Mouse (Mus musculus): ENCODE measurements at regions not wholly inside any gene's neighbourhood (a gene's known extent, or its start where the extent isn't known, plus 50 kb on each side); places are given as distances from the start of the nearest gene placed in this dataset.

DNA sequence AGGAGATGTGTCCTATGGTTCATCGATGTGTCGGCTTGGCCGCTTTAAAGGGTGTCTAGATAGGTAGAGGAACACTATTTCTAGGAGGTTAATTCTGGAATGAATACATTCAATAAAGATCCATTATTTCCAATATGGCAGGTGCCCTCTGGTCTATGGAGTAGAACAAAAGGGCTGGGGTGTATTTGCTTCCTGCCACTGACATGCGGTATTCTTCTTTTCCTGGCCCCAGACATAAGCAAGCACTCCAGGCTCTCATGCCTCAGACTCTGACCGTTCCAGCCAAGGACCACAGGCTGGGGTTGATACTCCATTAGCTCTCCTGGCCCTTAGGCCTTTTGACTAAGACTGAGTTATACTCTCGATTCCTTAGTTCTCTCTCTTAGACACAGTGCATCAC lies 323.0 kb downstream of the Etnk1 start:
- Histone ChIP-seq H3K27me3 (replicated peaks; ENCODE audit: control insufficient read depth, insufficient read depth, low read length) (no peaks in the 10 kb centered on the region), H3K27ac (replicated peaks; ENCODE audit: low read depth, low read length) (no peak overlapping the region), H3K4me1 (ENCODE audit: control insufficient read depth, insufficient read depth, low read length) (no peaks in the 10 kb centered on the region; the same call in 1 of the 2 replicates), H3K9ac (ENCODE audit: low read depth, low read length) (no peak overlapping the region), H3K4me2 (ENCODE audit: low read depth, low read length) (no peak overlapping the region), H3K36me3 (ENCODE audit: control insufficient read depth, insufficient read depth, low read length) (no peaks in the 10 kb centered on the region), H3K9me3 (ENCODE audit: control insufficient read depth, low read length) (no peaks in the 10 kb centered on the region), H3K4me3 (ENCODE audit: low read depth, low read length) (no peak overlapping the region)
- 95% methylated on average over 6 of the region's 6 CpGs for WGBS
- no peak for DNase-seq (ENCODE audit: low spot score)
- ATAC-seq (ENCODE audit: low read depth), result no peak

DNA sequence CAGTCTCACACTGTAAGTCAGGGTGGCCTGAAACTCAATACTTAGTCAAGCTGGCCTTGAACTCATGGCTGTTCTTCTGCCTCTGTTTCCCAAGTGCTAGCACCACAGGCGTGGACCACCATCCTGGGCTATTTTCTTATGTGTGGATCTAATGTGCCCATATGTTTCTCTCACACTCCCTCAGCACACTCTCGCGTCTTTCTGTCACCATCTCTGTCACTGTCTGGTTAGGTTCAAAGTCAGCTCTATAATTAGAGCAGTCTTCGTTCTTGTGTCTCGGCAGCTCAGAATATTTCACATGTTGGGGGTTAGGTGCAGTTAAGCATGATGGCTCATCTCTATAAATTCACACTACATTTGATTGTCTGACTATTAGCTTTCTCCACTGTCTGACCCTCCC lies 324.4 kb downstream of the Etnk1 start:
- H3K36me3 ChIP-seq (ENCODE audit: control insufficient read depth, insufficient read depth, low read length), result no peaks in the 10 kb centered on the region
- no peaks in the 10 kb centered on the region for H3K27me3 ChIP-seq (replicated peaks; ENCODE audit: control insufficient read depth, insufficient read depth, low read length)
- 90% methylated on average over 5 of the region's 5 CpGs for WGBS
- H3K4me2 ChIP-seq (ENCODE audit: low read depth, low read length), result no peak overlapping the region
- no peak overlapping the region for H3K4me3 ChIP-seq (ENCODE audit: low read depth, low read length)
- no peaks in the 10 kb centered on the region for H3K9me3 ChIP-seq (ENCODE audit: control insufficient read depth, low read length)
- no peak overlapping the region for H3K27ac ChIP-seq (replicated peaks; ENCODE audit: low read depth, low read length)
- H3K4me1 ChIP-seq (ENCODE audit: control insufficient read depth, insufficient read depth, low read length), result no peaks in the 10 kb centered on the region; the same call in 1 of the 2 replicates
- no peak for ATAC-seq (ENCODE audit: low read depth)
- DNase-seq (ENCODE audit: low spot score), result no peak
- no peak overlapping the region for H3K9ac ChIP-seq (ENCODE audit: low read depth, low read length)

DNA sequence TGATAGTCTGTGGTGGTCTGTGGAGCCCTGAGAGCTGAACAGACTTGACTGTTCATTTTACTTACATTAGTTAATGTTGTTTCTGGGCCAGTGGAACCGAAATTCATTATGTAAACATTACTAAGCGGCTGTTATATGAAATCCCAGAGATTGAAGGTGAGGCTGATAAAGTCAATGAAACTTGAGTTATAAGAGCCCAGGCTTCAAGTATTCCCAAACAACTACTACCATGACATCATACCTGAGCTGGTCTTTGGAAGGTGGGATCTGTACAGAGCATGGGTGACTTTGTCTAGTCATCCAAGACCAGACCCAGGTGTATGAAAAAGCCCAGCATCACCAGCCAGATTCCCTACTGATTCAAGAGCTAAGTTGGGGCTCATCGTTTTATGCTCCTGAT lies 326.5 kb downstream of the Etnk1 start:
- H3K27ac ChIP-seq (replicated peaks; ENCODE audit: low read depth, low read length), result no peak overlapping the region
- 84% methylated on average over 3 of the region's 3 CpGs for WGBS
- H3K27me3 ChIP-seq (replicated peaks; ENCODE audit: control insufficient read depth, insufficient read depth, low read length), result peaks cover 15% of the 10 kb centered on the region
- no peaks in the 10 kb centered on the region for H3K36me3 ChIP-seq (ENCODE audit: control insufficient read depth, insufficient read depth, low read length)
- no peak overlapping the region for H3K4me2 ChIP-seq (ENCODE audit: low read depth, low read length)
- DNase-seq (ENCODE audit: low spot score), result no peak
- no peaks in the 10 kb centered on the region; the same call in 1 of the 2 replicates for H3K4me1 ChIP-seq (ENCODE audit: control insufficient read depth, insufficient read depth, low read length)
- no peak for ATAC-seq (ENCODE audit: low read depth)
- H3K4me3 ChIP-seq (ENCODE audit: low read depth, low read length), result no peak overlapping the region
- H3K9me3 ChIP-seq (ENCODE audit: control insufficient read depth, low read length), result no peaks in the 10 kb centered on the region
- no peak overlapping the region for H3K9ac ChIP-seq (ENCODE audit: low read depth, low read length)

DNA sequence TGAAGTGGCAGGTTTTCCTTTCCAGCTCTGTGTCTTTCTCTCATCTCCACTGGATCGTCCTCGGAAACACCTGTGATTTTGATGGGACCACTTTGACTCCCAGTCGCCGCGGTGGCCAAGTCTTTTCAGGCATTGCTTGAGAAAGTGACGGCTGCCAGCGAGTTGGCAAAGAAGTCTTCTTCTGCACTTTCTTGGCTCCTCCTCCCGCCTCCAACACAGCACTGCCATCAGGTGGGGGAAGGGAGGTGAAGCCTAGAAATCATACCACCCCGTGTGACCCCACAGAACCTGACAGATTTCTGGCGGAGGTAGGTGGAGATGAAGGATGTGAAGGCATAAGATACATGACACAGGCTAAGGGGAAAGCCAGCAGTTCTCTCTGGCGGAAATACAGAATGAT lies 327.3 kb downstream of the Etnk1 start:
- Histone ChIP-seq H3K36me3 (ENCODE audit: control insufficient read depth, insufficient read depth, low read length) (no peaks in the 10 kb centered on the region), H3K27ac (replicated peaks; ENCODE audit: low read depth, low read length) (no peak overlapping the region), H3K4me2 (ENCODE audit: low read depth, low read length) (no peak overlapping the region), H3K9ac (ENCODE audit: low read depth, low read length) (no peak overlapping the region), H3K4me3 (ENCODE audit: low read depth, low read length) (no peak overlapping the region), H3K27me3 (replicated peaks; ENCODE audit: control insufficient read depth, insufficient read depth, low read length) (peaks cover 17% of the 10 kb centered on the region), H3K4me1 (ENCODE audit: control insufficient read depth, insufficient read depth, low read length) (no peaks in the 10 kb centered on the region; the same call in 1 of the 2 replicates), H3K9me3 (ENCODE audit: control insufficient read depth, low read length) (no peaks in the 10 kb centered on the region)
- 85% methylated on average over 11 of the region's 11 CpGs for WGBS
- ATAC-seq (ENCODE audit: low read depth), result no peak
- no peak for DNase-seq (ENCODE audit: low spot score)

DNA sequence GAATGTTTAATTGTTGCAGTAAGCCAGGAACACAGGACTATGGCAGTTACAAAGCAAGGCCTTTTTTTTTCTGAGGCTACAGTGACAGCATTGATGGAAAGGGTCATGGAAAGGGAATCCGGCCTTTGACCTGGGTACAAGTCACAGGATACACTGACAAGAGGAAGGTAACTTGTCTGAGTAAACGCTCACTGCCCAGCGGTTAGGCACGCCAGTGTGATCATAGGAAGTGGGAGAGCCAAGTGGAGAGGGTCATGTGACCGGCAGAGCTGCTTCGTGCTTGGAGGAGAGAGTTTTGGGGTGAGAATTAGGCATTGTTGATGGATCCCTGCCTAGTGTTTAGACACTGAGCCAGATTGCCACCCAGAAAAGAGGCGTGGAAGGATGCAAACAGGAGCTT lies 327.9 kb downstream of the Etnk1 start:
- Histone ChIP-seq H3K36me3 (ENCODE audit: control insufficient read depth, insufficient read depth, low read length) (no peaks in the 10 kb centered on the region), H3K4me3 (ENCODE audit: low read depth, low read length) (no peak overlapping the region), H3K27me3 (replicated peaks; ENCODE audit: control insufficient read depth, insufficient read depth, low read length) (peaks cover 17% of the 10 kb centered on the region), H3K4me2 (ENCODE audit: low read depth, low read length) (no peak overlapping the region), H3K27ac (replicated peaks; ENCODE audit: low read depth, low read length) (no peak overlapping the region), H3K4me1 (ENCODE audit: control insufficient read depth, insufficient read depth, low read length) (peaks cover 3% of the 10 kb centered on the region; the same call in 1 of the 2 replicates), H3K9me3 (ENCODE audit: control insufficient read depth, low read length) (no peaks in the 10 kb centered on the region), H3K9ac (ENCODE audit: low read depth, low read length) (no peak overlapping the region)
- DNase-seq (ENCODE audit: low spot score) (no peak), ATAC-seq (ENCODE audit: low read depth) (no peak)
- WGBS, result 47% methylated on average over 7 of the region's 7 CpGs

DNA sequence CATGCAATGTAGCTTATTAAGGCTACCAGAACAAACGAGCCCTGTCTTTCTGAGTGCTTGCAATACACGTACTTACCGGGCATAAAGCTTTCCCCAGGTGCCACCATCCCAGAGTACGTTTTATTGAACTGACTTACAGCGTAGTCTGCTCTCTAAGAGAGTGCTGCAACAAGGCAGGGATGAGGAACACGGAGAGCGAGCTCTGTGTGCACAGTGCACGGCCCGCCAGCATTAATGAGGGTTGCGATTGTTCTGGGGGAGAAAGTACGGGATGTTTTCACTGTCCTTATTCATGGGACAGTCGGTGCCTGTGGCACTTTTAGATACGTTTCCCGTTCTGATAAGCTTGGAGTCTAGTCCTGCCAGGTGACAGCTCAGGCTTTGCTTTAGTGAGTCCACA lies 331.7 kb downstream of the Etnk1 start:
- H3K9me3 ChIP-seq (ENCODE audit: control insufficient read depth, low read length), result peaks cover 4% of the 10 kb centered on the region; the same call in 1 of the 2 replicates
- peaks cover 17% of the 10 kb centered on the region for H3K27me3 ChIP-seq (replicated peaks; ENCODE audit: control insufficient read depth, insufficient read depth, low read length)
- H3K36me3 ChIP-seq (ENCODE audit: control insufficient read depth, insufficient read depth, low read length), result no peaks in the 10 kb centered on the region
- DNase-seq (ENCODE audit: low spot score) (no peak), ATAC-seq (ENCODE audit: low read depth) (no peak)
- H3K27ac ChIP-seq (replicated peaks; ENCODE audit: low read depth, low read length), result no peak overlapping the region
- no peak overlapping the region for H3K4me3 ChIP-seq (ENCODE audit: low read depth, low read length)
- peak overlapping the region; percentile 5; the same call in 1 of the 2 replicates for H3K4me2 ChIP-seq (ENCODE audit: low read depth, low read length)
- peaks cover 8% of the 10 kb centered on the region; the same call in 1 of the 2 replicates for H3K4me1 ChIP-seq (ENCODE audit: control insufficient read depth, insufficient read depth, low read length)
- 52% methylated on average over 14 of the region's 14 CpGs for WGBS
- no peak overlapping the region for H3K9ac ChIP-seq (ENCODE audit: low read depth, low read length)

DNA sequence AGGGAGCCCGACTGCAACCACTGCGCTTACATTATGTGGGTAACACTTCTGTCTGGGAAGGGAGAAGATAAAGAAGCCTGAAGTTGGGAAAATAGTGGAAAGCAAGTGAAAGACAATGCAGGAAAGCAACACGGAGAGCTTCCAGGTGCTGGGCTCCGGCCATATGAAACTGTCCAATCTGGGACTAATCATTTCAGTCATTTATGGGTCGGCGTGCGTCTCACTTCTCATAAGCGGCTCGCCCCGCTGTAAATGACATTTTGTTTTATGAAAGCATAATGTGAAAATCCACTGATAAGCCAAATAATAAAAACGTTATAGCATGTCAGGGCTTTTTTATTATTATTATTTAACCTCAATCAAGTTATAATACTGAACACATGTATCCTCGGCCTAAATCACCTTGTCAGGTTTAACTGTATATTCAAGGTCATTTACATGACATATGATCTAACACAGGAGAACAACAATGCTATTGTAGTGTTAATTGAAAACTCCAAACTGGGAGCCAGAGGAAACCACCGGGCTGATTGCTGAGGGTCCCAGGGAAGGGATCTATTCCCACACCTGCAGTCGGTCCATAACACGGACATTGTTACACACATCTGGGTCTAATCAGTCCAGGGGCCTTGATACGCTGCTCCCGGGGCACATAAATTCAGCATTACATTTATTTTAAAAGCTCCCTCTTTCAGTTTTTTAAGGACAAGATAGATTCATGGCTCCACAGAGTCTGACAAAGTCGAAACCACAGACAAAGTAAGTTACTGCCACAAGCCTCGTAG lies 332.4 kb downstream of the Etnk1 start:
- H3K27me3 ChIP-seq (replicated peaks; ENCODE audit: control insufficient read depth, insufficient read depth, low read length), result peaks cover 17% of the 10 kb centered on the region
- H3K9ac ChIP-seq (ENCODE audit: low read depth, low read length), result no peak overlapping the region
- H3K4me2 ChIP-seq (ENCODE audit: low read depth, low read length), result peak overlapping the region; percentile 41
- H3K36me3 ChIP-seq (ENCODE audit: control insufficient read depth, insufficient read depth, low read length), result no peaks in the 10 kb centered on the region
- ATAC-seq (ENCODE audit: low read depth), result 0 out of 2 replicates have a peak, but pooled peaks have one; percentile 70
- peaks cover 4% of the 10 kb centered on the region; the same call in 1 of the 2 replicates for H3K9me3 ChIP-seq (ENCODE audit: control insufficient read depth, low read length)
- H3K4me1 ChIP-seq (ENCODE audit: control insufficient read depth, insufficient read depth, low read length), result peaks cover 8% of the 10 kb centered on the region; the same call in 1 of the 2 replicates
- no peak overlapping the region for H3K27ac ChIP-seq (replicated peaks; ENCODE audit: low read depth, low read length)
- 36% methylated on average over 19 of the region's 19 CpGs for WGBS
- peak; percentile 58 for DNase-seq (ENCODE audit: low spot score)
- no peak overlapping the region for H3K4me3 ChIP-seq (ENCODE audit: low read depth, low read length)

DNA sequence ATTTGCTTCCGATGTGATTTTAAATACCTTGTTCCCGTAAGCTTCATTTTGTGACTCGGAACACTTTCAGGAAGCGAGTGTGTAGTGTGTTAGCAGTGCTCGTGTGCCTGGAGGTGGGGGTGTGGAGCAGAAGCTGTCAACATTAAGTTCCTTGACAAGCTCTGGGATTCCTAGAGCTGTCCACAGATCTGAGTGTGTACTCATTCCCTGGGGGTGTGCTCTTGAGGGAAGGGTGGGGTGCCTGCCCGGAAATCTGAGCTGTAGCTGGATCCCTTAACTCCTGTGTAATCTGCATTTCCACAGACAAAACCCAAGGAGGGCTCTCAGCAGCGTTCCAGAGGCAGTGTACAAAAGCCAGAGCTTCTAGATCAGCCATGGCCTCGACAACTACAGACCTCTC lies 335.8 kb downstream of the Etnk1 start:
- no peak for ATAC-seq (ENCODE audit: low read depth)

DNA sequence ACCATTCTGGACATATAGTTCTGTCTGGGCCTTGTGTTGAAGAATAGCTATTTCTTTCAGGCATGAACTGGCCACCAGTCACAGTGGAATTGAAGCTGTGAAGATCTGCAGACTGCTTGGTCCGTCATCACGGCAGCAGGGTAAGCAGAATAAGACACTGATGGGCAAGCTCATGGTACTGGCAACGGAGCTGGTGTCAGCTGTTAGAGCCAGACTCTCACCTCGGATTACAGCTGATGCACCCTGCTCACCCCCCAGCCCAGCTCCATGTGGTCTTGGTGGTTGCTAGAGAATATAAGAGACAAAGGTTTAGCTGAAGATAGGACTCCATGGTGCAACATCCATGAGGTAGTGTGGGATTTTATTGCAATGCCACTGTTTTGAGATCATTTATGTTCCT lies 336.9 kb downstream of the Etnk1 start:
- H3K9ac ChIP-seq (ENCODE audit: low read depth, low read length), result no peak overlapping the region
- ATAC-seq (ENCODE audit: low read depth) (no peak), DNase-seq (ENCODE audit: low spot score) (no peak)
- H3K4me3 ChIP-seq (ENCODE audit: low read depth, low read length), result no peak overlapping the region
- H3K9me3 ChIP-seq (ENCODE audit: control insufficient read depth, low read length), result peaks cover 12% of the 10 kb centered on the region; the same call in 1 of the 2 replicates
- no peaks in the 10 kb centered on the region for H3K27me3 ChIP-seq (replicated peaks; ENCODE audit: control insufficient read depth, insufficient read depth, low read length)
- H3K27ac ChIP-seq (replicated peaks; ENCODE audit: low read depth, low read length), result no peak overlapping the region
- H3K36me3 ChIP-seq (ENCODE audit: control insufficient read depth, insufficient read depth, low read length), result no peaks in the 10 kb centered on the region
- no peak overlapping the region for H3K4me2 ChIP-seq (ENCODE audit: low read depth, low read length)
- 82% methylated on average over 4 of the region's 4 CpGs for WGBS
- H3K4me1 ChIP-seq (ENCODE audit: control insufficient read depth, insufficient read depth, low read length), result peaks cover 8% of the 10 kb centered on the region; the same call in 1 of the 2 replicates

More for the DNA sequence above, 335.8 kb downstream of the Etnk1 start:
- Histone ChIP-seq H3K36me3 (ENCODE audit: control insufficient read depth, insufficient read depth, low read length) (no peaks in the 10 kb centered on the region), H3K9ac (ENCODE audit: low read depth, low read length) (no peak overlapping the region), H3K27ac (replicated peaks; ENCODE audit: low read depth, low read length) (no peak overlapping the region), H3K27me3 (replicated peaks; ENCODE audit: control insufficient read depth, insufficient read depth, low read length) (0 out of 2 replicates have a peak, but pooled peaks cover 8% of the 10 kb centered on the region), H3K4me2 (ENCODE audit: low read depth, low read length) (no peak overlapping the region), H3K9me3 (ENCODE audit: control insufficient read depth, low read length) (peaks cover 12% of the 10 kb centered on the region; the same call in 1 of the 2 replicates), H3K4me3 (ENCODE audit: low read depth, low read length) (no peak overlapping the region), H3K4me1 (ENCODE audit: control insufficient read depth, insufficient read depth, low read length) (peaks cover 8% of the 10 kb centered on the region; the same call in 1 of the 2 replicates)
- 62% methylated on average over 8 of the region's 8 CpGs for WGBS
- peak; percentile 30 for DNase-seq (ENCODE audit: low spot score)
